Mouse (Mus musculus): ENCODE results near the gene Pfkp. TPM values are rescaled to one million over a fixed set of nuclear protein-coding genes. Genes with fewer than 3 reads are reported as not detected.

Pfkp gene
- total RNA-seq, 1 experiment, result 154 TPM

GRCm38 (mm10) chr13:6641497-6641896, 7.1 kb downstream of the Pfkp start:
- peaks cover 6 to 15% of the 10 kb centered on the region in 2 experiments; a peak in 3 of 4 replicates for H3K4me1 ChIP-seq (ENCODE audit: control insufficient read depth in 2 of 2, insufficient read depth in 2 of 2, low read length in 2 of 2, poor library complexity in 1 of 2)
- H3K27ac ChIP-seq (ENCODE audit: insufficient read depth, low read depth, low read length, poor library complexity, severe bottlenecking), result no peak overlapping the region
- in situ Hi-C loops (cut with MboI; ENCODE audit: low sequenced_read_pairs in 2 of 2, unreplicated experiment in 2 of 2), result no loop called here
- H3K36me3 ChIP-seq (ENCODE audit: control insufficient read depth, insufficient read depth, low read length, poor library complexity, severe bottlenecking), result peaks cover 17% of the 10 kb centered on the region
- H3K9me3 ChIP-seq (ENCODE audit: control insufficient read depth, insufficient read depth, low read depth, low read length), result no peaks in the 10 kb centered on the region; the same call in 1 of the 2 replicates
- no peak overlapping the region for H3K9ac ChIP-seq (ENCODE audit: insufficient read depth, low read depth, low read length, poor library complexity, severe bottlenecking)
- TF ChIP-seq CHD2 (IDR thresholded peaks at IDR 0.05; ENCODE audit: low read depth, low read length) (no peak), ZNF384 (IDR thresholded peaks at IDR 0.05; ENCODE audit: low read depth, low read length) (no peak), ZC3H11A (IDR thresholded peaks at IDR 0.05; ENCODE audit: borderline replicate concordance, low read depth, low read length) (no peak), HCFC1 (IDR thresholded peaks at IDR 0.05; ENCODE audit: borderline replicate concordance, insufficient read depth, low read length) (no peak), MAFK (IDR thresholded peaks at IDR 0.05; ENCODE audit: insufficient read depth, low read depth, low read length) (no peak)
- no peak for DNase-seq (ENCODE audit: low read depth, low spot score)
- no peak overlapping the region for H3K4me3 ChIP-seq (ENCODE audit: insufficient read depth in 1 of 2, low read depth in 1 of 2, low read length in 2 of 2, poor library complexity in 1 of 2, severe bottlenecking in 1 of 2)

- Histone ChIP-seq H3K27ac (ENCODE audit: insufficient read depth, low read depth, low read length, poor library complexity, severe bottlenecking) (no peak overlapping the region), H3K4me1 (ENCODE audit: control insufficient read depth in 2 of 2, insufficient read depth in 2 of 2, low read length in 2 of 2, poor library complexity in 1 of 2) (peaks cover 11 to 18% of the 10 kb centered on the region in 2 experiments), H3K36me3 (ENCODE audit: control insufficient read depth, insufficient read depth, low read length, poor library complexity, severe bottlenecking) (peaks cover 24% of the 10 kb centered on the region), H3K4me3 (ENCODE audit: insufficient read depth in 1 of 2, low read depth in 1 of 2, low read length in 2 of 2, poor library complexity in 1 of 2, severe bottlenecking in 1 of 2) (no peak overlapping the region), H3K9ac (ENCODE audit: insufficient read depth, low read depth, low read length, poor library complexity, severe bottlenecking) (no peak overlapping the region), H3K9me3 (ENCODE audit: control insufficient read depth, insufficient read depth, low read depth, low read length) (no peaks in the 10 kb centered on the region; the same call in 1 of the 2 replicates)
- no peak for DNase-seq (ENCODE audit: low read depth, low spot score)
- in situ Hi-C loops (cut with MboI; ENCODE audit: low sequenced_read_pairs in 2 of 2, unreplicated experiment in 2 of 2), result no loop called here
- TF ChIP-seq ZC3H11A (IDR thresholded peaks at IDR 0.05; ENCODE audit: borderline replicate concordance, low read depth, low read length), result no peak
- no peak for TF ChIP-seq HCFC1 (IDR thresholded peaks at IDR 0.05; ENCODE audit: borderline replicate concordance, insufficient read depth, low read length)
- TF ChIP-seq CHD2 (IDR thresholded peaks at IDR 0.05; ENCODE audit: low read depth, low read length), result no peak
- no peak for TF ChIP-seq MAFK (IDR thresholded peaks at IDR 0.05; ENCODE audit: insufficient read depth, low read depth, low read length)
- TF ChIP-seq ZNF384 (IDR thresholded peaks at IDR 0.05; ENCODE audit: low read depth, low read length), result no peak
Observed at GRCm38 (mm10) chr13:6639507-6640030, 9.0 kb downstream of the Pfkp start.

- TF ChIP-seq CHD2 (IDR thresholded peaks at IDR 0.05; ENCODE audit: low read depth, low read length) (no peak), ZC3H11A (IDR thresholded peaks at IDR 0.05; ENCODE audit: borderline replicate concordance, low read depth, low read length) (no peak), HCFC1 (IDR thresholded peaks at IDR 0.05; ENCODE audit: borderline replicate concordance, insufficient read depth, low read length) (no peak), ZNF384 (IDR thresholded peaks at IDR 0.05; ENCODE audit: low read depth, low read length) (no peak), MAFK (IDR thresholded peaks at IDR 0.05; ENCODE audit: insufficient read depth, low read depth, low read length) (no peak)
- in situ Hi-C loops (cut with MboI; ENCODE audit: low sequenced_read_pairs in 2 of 2, unreplicated experiment in 2 of 2), result no loop called here
- Histone ChIP-seq H3K9ac (ENCODE audit: insufficient read depth, low read depth, low read length, poor library complexity, severe bottlenecking) (no peak overlapping the region), H3K36me3 (ENCODE audit: control insufficient read depth, insufficient read depth, low read length, poor library complexity, severe bottlenecking) (peaks cover 29% of the 10 kb centered on the region), H3K4me1 (ENCODE audit: control insufficient read depth in 2 of 2, insufficient read depth in 2 of 2, low read length in 2 of 2, poor library complexity in 1 of 2) (peaks cover 11 to 18% of the 10 kb centered on the region in 2 experiments), H3K9me3 (ENCODE audit: control insufficient read depth, insufficient read depth, low read depth, low read length) (no peaks in the 10 kb centered on the region; the same call in 1 of the 2 replicates), H3K4me3 (ENCODE audit: insufficient read depth in 1 of 2, low read depth in 1 of 2, low read length in 2 of 2, poor library complexity in 1 of 2, severe bottlenecking in 1 of 2) (no peak overlapping the region), H3K27ac (ENCODE audit: insufficient read depth, low read depth, low read length, poor library complexity, severe bottlenecking) (no peak overlapping the region)
- DNase-seq (ENCODE audit: low read depth, low spot score), result no peak
Observed at GRCm38 (mm10) chr13:6638976-6639375, 9.6 kb downstream of the Pfkp start.

GRCm38 (mm10) chr13:6638425-6638824, 10.2 kb downstream of the Pfkp start:
- peaks cover 11 to 18% of the 10 kb centered on the region in 2 experiments for H3K4me1 ChIP-seq (ENCODE audit: control insufficient read depth in 2 of 2, insufficient read depth in 2 of 2, low read length in 2 of 2, poor library complexity in 1 of 2)
- TF ChIP-seq ZC3H11A (IDR thresholded peaks at IDR 0.05; ENCODE audit: borderline replicate concordance, low read depth, low read length) (no peak), CHD2 (IDR thresholded peaks at IDR 0.05; ENCODE audit: low read depth, low read length) (no peak), HCFC1 (IDR thresholded peaks at IDR 0.05; ENCODE audit: borderline replicate concordance, insufficient read depth, low read length) (no peak), ZNF384 (IDR thresholded peaks at IDR 0.05; ENCODE audit: low read depth, low read length) (no peak), MAFK (IDR thresholded peaks at IDR 0.05; ENCODE audit: insufficient read depth, low read depth, low read length) (no peak)
- no peak for DNase-seq (ENCODE audit: low read depth, low spot score)
- in situ Hi-C loops (cut with MboI; ENCODE audit: low sequenced_read_pairs in 2 of 2, unreplicated experiment in 2 of 2), result no loop called here
- no peak overlapping the region for H3K27ac ChIP-seq (ENCODE audit: insufficient read depth, low read depth, low read length, poor library complexity, severe bottlenecking)
- no peaks in the 10 kb centered on the region; the same call in 1 of the 2 replicates for H3K9me3 ChIP-seq (ENCODE audit: control insufficient read depth, insufficient read depth, low read depth, low read length)
- H3K4me3 ChIP-seq (ENCODE audit: insufficient read depth in 1 of 2, low read depth in 1 of 2, low read length in 2 of 2, poor library complexity in 1 of 2, severe bottlenecking in 1 of 2), result no peak overlapping the region
- H3K9ac ChIP-seq (ENCODE audit: insufficient read depth, low read depth, low read length, poor library complexity, severe bottlenecking), result no peak overlapping the region
- peaks cover 33% of the 10 kb centered on the region for H3K36me3 ChIP-seq (ENCODE audit: control insufficient read depth, insufficient read depth, low read length, poor library complexity, severe bottlenecking)
